10 mouse cellular contexts compared by ENCODE assay signal in the genomic region with DNA sequence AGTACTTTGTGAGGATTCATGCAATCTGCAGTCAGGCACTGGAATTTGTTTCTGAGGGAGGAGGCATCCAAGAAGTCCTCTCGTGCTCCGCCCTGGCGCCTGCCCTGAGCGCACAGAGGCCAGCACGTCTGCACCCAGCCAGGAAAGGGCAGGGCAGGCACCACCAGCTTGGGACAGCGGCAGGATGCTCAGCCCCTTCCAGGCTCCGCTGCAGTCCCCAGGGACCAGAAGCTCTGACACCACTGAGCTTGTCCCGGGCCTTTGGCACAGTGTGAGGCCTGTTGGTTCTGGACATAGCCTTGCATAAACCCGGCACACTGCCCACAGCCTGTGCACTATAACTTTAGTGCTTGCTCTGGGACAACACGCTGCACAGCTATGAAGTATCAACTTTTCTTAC. TPM values are rescaled to one million over a fixed set of nuclear protein-coding genes. Genes with fewer than 3 reads are reported as not detected.
A peak's percentile ranks its signal among the peaks of the same experiment; 100 is the strongest.
DNase-seq lines count a peak whose midpoint lies in the region; ATAC-seq and TF ChIP-seq lines count a peak whose summit lies in the region.
"Had no signal": no experiment of that assay in that cellular context is flagged by ENCODE, and none has a peak within 500 bp of the region (broad histone marks: within the 10 kb centered on the region; RNA-seq: fewer than 3 reads in every experiment).

No protein-coding gene starts in this region.

- ATAC-seq in kidney, embryonic 16.5 days (ENCODE audit: low FRiP score, low TSS enrichment) = 0 out of 2 replicates have a peak, but pooled peaks have one; percentile 59
- ATAC-seq in CD4-positive, CD25-positive, alpha-beta regulatory T cell, adult 4 months = no peak
- no peak for ATAC-seq in hindbrain, embryonic 13.5 days (ENCODE audit: low FRiP score)

- H3K27me3 ChIP-seq in kidney, embryonic 16.5 days (ENCODE audit: insufficient read depth, low read length) = no peaks in the 10 kb centered on the region
- no peaks in the 10 kb centered on the region for H3K27me3 ChIP-seq in myocyte (ENCODE audit: control insufficient read depth, insufficient read depth, insufficient read length)
- no peaks in the 10 kb centered on the region for H3K27me3 ChIP-seq in hindbrain, embryonic 13.5 days
- H3K27me3 ChIP-seq: limb, embryonic 15.5 days; neural tube, embryonic 13.5 days had no signal

- no peaks in the 10 kb centered on the region for H3K9me3 ChIP-seq in kidney, embryonic 16.5 days (ENCODE audit: low read length)
- no peaks in the 10 kb centered on the region for H3K9me3 ChIP-seq in hindbrain, embryonic 13.5 days
- H3K9me3 ChIP-seq: limb, embryonic 15.5 days; neural tube, embryonic 13.5 days had no signal

- H3K27ac ChIP-seq in kidney, embryonic 16.5 days (ENCODE audit: low read length) = no peak overlapping the region
- H3K27ac ChIP-seq in hindbrain, embryonic 13.5 days = no peak overlapping the region
- H3K27ac ChIP-seq: limb, embryonic 15.5 days; neural tube, embryonic 13.5 days had no signal

- H3K9ac ChIP-seq in kidney, embryonic 16.5 days (replicated peaks; ENCODE audit: low read length) = no peak overlapping the region
- H3K9ac ChIP-seq in hindbrain, embryonic 13.5 days = no peak overlapping the region
- H3K9ac ChIP-seq: limb, embryonic 15.5 days; neural tube, embryonic 13.5 days had no signal

- H3K79me2 ChIP-seq in myocyte (ENCODE audit: control insufficient read depth, insufficient read depth) = no peaks in the 10 kb centered on the region

- intact Hi-C loops in gastrocnemius, postnatal 14 days (cut with DNase I; ENCODE audit: low total_unique reads) = no loop called here

- no peaks in the 10 kb centered on the region for H3K4me1 ChIP-seq in kidney, embryonic 16.5 days (ENCODE audit: insufficient read depth, low read length)
- H3K4me1 ChIP-seq in hindbrain, embryonic 13.5 days (replicated peaks) = peaks cover 4% of the 10 kb centered on the region
- H3K4me1 ChIP-seq: neural tube, embryonic 13.5 days had no signal

- no peaks in the 10 kb centered on the region for H3K36me3 ChIP-seq in kidney, embryonic 16.5 days (ENCODE audit: insufficient read depth, low read length)
- no peaks in the 10 kb centered on the region for H3K36me3 ChIP-seq in myocyte (ENCODE audit: control insufficient read depth, insufficient read depth)
- H3K36me3 ChIP-seq in hindbrain, embryonic 13.5 days = no peaks in the 10 kb centered on the region
- H3K36me3 ChIP-seq: limb, embryonic 15.5 days; neural tube, embryonic 13.5 days had no signal

- peak; percentile 75 to 80 for DNase-seq in adrenal gland, adult (ENCODE audit: inconsistent age in 2 of 2, low spot score in 1 of 2)
- DNase-seq in adrenal gland, postnatal 4 days (ENCODE audit: low spot score in 2 of 2) = no peak
- DNase-seq in gastrocnemius, postnatal 14 days = peak; percentile 58
- DNase-seq in right cerebral cortex, postnatal 14 days = no peak

- no peak overlapping the region for H3ac ChIP-seq in myocyte (ENCODE audit: control insufficient read depth, insufficient read length)

- no peak overlapping the region for H3K4me3 ChIP-seq in kidney, embryonic 16.5 days (ENCODE audit: low read length)
- no peak overlapping the region for H3K4me3 ChIP-seq in myocyte
- H3K4me3 ChIP-seq in hindbrain, embryonic 13.5 days = no peak overlapping the region
- H3K4me3 ChIP-seq: limb, embryonic 15.5 days; neural tube, embryonic 13.5 days had no signal

- H3K4me2 ChIP-seq in kidney, embryonic 16.5 days (replicated peaks; ENCODE audit: low read depth, low read length) = no peak overlapping the region
- no peak overlapping the region for H3K4me2 ChIP-seq in myocyte (ENCODE audit: low read depth)
- H3K4me2 ChIP-seq in hindbrain, embryonic 13.5 days = no peak overlapping the region
- H3K4me2 ChIP-seq: limb, embryonic 15.5 days; neural tube, embryonic 13.5 days had no signal

- 62% methylated on average over 10 of the region's 10 CpGs for WGBS in kidney, embryonic 16.5 days
- 73% methylated on average over 10 of the region's 10 CpGs for WGBS in hindbrain, embryonic 13.5 days

- TF ChIP-seq POLR2A in myocyte (IDR thresholded peaks at IDR 0.05; ENCODE audit: insufficient read length, low read depth) = no peak

TF ChIP-seq in myocyte, 11 proteins besides CTCF, POLR2A, EP300 and RAD21:
- no peak for TF ChIP-seq MYOG (IDR thresholded peaks at IDR 0.05; ENCODE audit: control insufficient read depth in 1 of 3, insufficient read depth in 1 of 3, insufficient read length in 2 of 3, low read depth in 2 of 3)
- TF ChIP-seq REST (IDR thresholded peaks at IDR 0.05; ENCODE audit: insufficient read depth, insufficient read length) = peak; percentile 13

RNA-seq across cellular contexts. Expression of a gene that starts 24.3 kb away (rescaled TPM):
- 100 to 1,000 TPM; 116 to 120 TPM for total RNA-seq in adrenal gland, postnatal 4 days (2021)
- 100 to 1,000 TPM; 137 to 328 TPM for total RNA-seq in gastrocnemius, postnatal 14 days (2021)
- polyA plus RNA-seq in kidney, embryonic 16.5 days (2015; fragmentation: Nextera tagmentation; extraction: Ambion mirVana) = 93.0 and 105 TPM in 2 replicates
- polyA plus RNA-seq in myocyte (2012; fragmentation: generic; extraction: Trizol) = 10.3 TPM
- polyA plus RNA-seq in CD4-positive, CD25-positive, alpha-beta regulatory T cell, adult 4 months (2017; shearing (Covaris generic)) = 10 to 100 TPM; 22.2 to 26.6 TPM
- polyA plus RNA-seq in hindbrain, embryonic 13.5 days (2015; fragmentation: Nextera tagmentation; extraction: Ambion mirVana) = 37.0 and 40.0 TPM in 2 replicates

Comparison
In these comparisons a context has a peak if more than half of its experiments do, and no peak if none do; other contexts are left out.
1. DNase-seq: peak in adrenal gland, adult (2 of 2) and gastrocnemius, postnatal 14 days (single experiment); none in adrenal gland, postnatal 4 days (0 of 2) and right cerebral cortex, postnatal 14 days (single experiment).